Mouse (Mus musculus) hindbrain, postnatal 0 days (tissue): ENCODE measurements around the gene Magt1. TPM values are rescaled to one million over a fixed set of nuclear protein-coding genes. Genes with fewer than 3 reads are reported as not detected.

Experiments used
- ATAC-seq: fragments of 200-750 bp; cut with Nextera tagmentation; 2 replicates; pipeline ENCODE4 v1.8.0; 2017; ENCODE audit warnings: mild to moderate bottlenecking, moderate TSS enrichment, moderate library complexity
- DNase-seq: peaks from one replicate; pipeline ENCODE4 v3.0.0-alpha.2; 2015; ENCODE audit warnings: low spot score
- H3K27ac ChIP-seq: fragments of 300-500 bp; sonication (generic); 2 replicates; pipeline ENCODE4 v1.5.1; 2014; ENCODE audit warnings: mild to moderate bottlenecking
- H3K27me3 ChIP-seq: fragments of 300-500 bp; sonication (generic); 2 replicates; pipeline ENCODE4 v1.6.1; 2014; ENCODE audit warnings: low read length, mixed read lengths; ENCODE audit not compliant: insufficient read depth
- H3K36me3 ChIP-seq: fragments of 300-500 bp; sonication (generic); 2 replicates; pipeline ENCODE4 v1.6.1; 2014; ENCODE audit warnings: low read length, mixed read lengths; ENCODE audit not compliant: insufficient read depth
- H3K4me1 ChIP-seq: fragments of 300-500 bp; sonication (generic); 2 replicates; pipeline ENCODE4 v1.6.1; 2014; ENCODE audit warnings: antibody characterized with exemption, low read length, mixed read lengths; ENCODE audit not compliant: insufficient read depth
- H3K4me2 ChIP-seq: fragments of 300-500 bp; sonication (generic); 2 replicates; pipeline ENCODE4 v1.6.1; 2014; ENCODE audit warnings: low read depth, mild to moderate bottlenecking, low read length, moderate library complexity, mixed read lengths
- H3K4me3 ChIP-seq: fragments of 300-500 bp; sonication (generic); 2 replicates; pipeline ENCODE4 v1.5.1; 2014; ENCODE audit warnings: low read length
- H3K9ac ChIP-seq: fragments of 300-500 bp; sonication (generic); replicated peaks from 2 replicates; pipeline ENCODE4 v1.6.1; 2014; ENCODE audit warnings: mild to moderate bottlenecking, low read length, moderate library complexity, mixed read lengths
- H3K9me3 ChIP-seq: fragments of 300-500 bp; sonication (generic); 2 replicates; pipeline ENCODE4 v1.6.1; 2016; ENCODE audit warnings: low read length, mixed read lengths
- CTCF ChIP-seq: IDR thresholded peaks from 2 replicates; pipeline ENCODE4 v1.5.1; 2016; ENCODE audit warnings: antibody characterized with exemption, control low read depth, low read depth
- WGBS: fragments of 180-500 bp; shearing (Covaris S2); extraction: QIAGEN DNeasy Blood & Tissue Kit; methylation state at CpG from one replicate; pipeline ENCODE4 v1.1.7; 2014; 5-methylcytosine and 5-hydroxymethylcytosine counted together
- polyA plus RNA-seq: library from polyadenylated mRNA; unstranded; fragments of >200 nt; fragmentation: Nextera tagmentation; extraction: Ambion mirVana; gene quantifications from 2 replicates; pipeline ENCODE4 v1.2.1, GENCODE M21; 2015
- total RNA-seq: library from RNA; depleted of rRNA; stranded (reverse); fragments of >200 nt; gene quantifications from 2 replicates; pipeline ENCODE4 v1.2.3, GENCODE M21; 2014

The Magt1 gene
- total and polyA plus RNA-seq, 2 experiments from 2014 or later, result 14.5 to 18.2 TPM

GRCm38 (mm10) chrX:105953999-105954398 lies 57.7 kb downstream of the Magt1 start:
- no peak overlapping the region for H3K27ac ChIP-seq
- no peaks in the 10 kb centered on the region for H3K4me1 ChIP-seq
- ATAC-seq (no peak), DNase-seq (no peak)
- no peak overlapping the region for H3K4me2 ChIP-seq
- H3K36me3 ChIP-seq, result no peaks in the 10 kb centered on the region
- H3K4me3 ChIP-seq, result no peak overlapping the region
- WGBS, result 95% methylated on average over 2 of the region's 2 CpGs
- no peak overlapping the region for H3K9ac ChIP-seq
- no peaks in the 10 kb centered on the region for H3K9me3 ChIP-seq
- no peaks in the 10 kb centered on the region for H3K27me3 ChIP-seq
- TF ChIP-seq CTCF, result no peak

- DNase-seq, result no peak
- Histone ChIP-seq H3K27me3 (no peaks in the 10 kb centered on the region), H3K4me2 (no peak overlapping the region), H3K4me3 (no peak overlapping the region), H3K4me1 (no peaks in the 10 kb centered on the region), H3K36me3 (no peaks in the 10 kb centered on the region), H3K9ac (no peak overlapping the region), H3K9me3 (no peaks in the 10 kb centered on the region), H3K27ac (no peak overlapping the region)
- ATAC-seq, result no peak
- 48% methylated on average over 1 of the region's 1 CpGs for WGBS
- TF ChIP-seq CTCF, result no peak
These were observed 65.3 kb downstream of the Magt1 start for GRCm38 (mm10) chrX:105946357-105946756.

- H3K9me3 ChIP-seq, result no peaks in the 10 kb centered on the region
- no peaks in the 10 kb centered on the region for H3K36me3 ChIP-seq
- no peak overlapping the region for H3K27ac ChIP-seq
- H3K4me2 ChIP-seq, result no peak overlapping the region
- ATAC-seq (no peak), DNase-seq (no peak)
- H3K9ac ChIP-seq, result no peak overlapping the region
- no peaks in the 10 kb centered on the region for H3K4me1 ChIP-seq
- TF ChIP-seq CTCF, result no peak
- no peak overlapping the region for H3K4me3 ChIP-seq
- H3K27me3 ChIP-seq, result no peaks in the 10 kb centered on the region
- 95% methylated on average over 7 of the region's 7 CpGs for WGBS
These were observed 72.5 kb downstream of the Magt1 start for GRCm38 (mm10) chrX:105939245-105939644.

GRCm38 (mm10) chrX:105937736-105938135 lies 74.0 kb downstream of the Magt1 start:
- Histone ChIP-seq H3K4me2 (no peak overlapping the region), H3K27me3 (no peaks in the 10 kb centered on the region), H3K4me3 (no peak overlapping the region), H3K9me3 (no peaks in the 10 kb centered on the region), H3K4me1 (no peaks in the 10 kb centered on the region), H3K27ac (no peak overlapping the region), H3K36me3 (no peaks in the 10 kb centered on the region), H3K9ac (no peak overlapping the region)
- WGBS, result 79% methylated on average over 2 of the region's 2 CpGs
- no peak for TF ChIP-seq CTCF
- ATAC-seq (no peak), DNase-seq (no peak)

GRCm38 (mm10) chrX:105934341-105934740 lies 77.4 kb downstream of the Magt1 start:
- Histone ChIP-seq H3K4me1 (no peaks in the 10 kb centered on the region), H3K9me3 (no peaks in the 10 kb centered on the region), H3K36me3 (no peaks in the 10 kb centered on the region), H3K9ac (no peak overlapping the region), H3K4me3 (no peak overlapping the region), H3K4me2 (no peak overlapping the region), H3K27me3 (no peaks in the 10 kb centered on the region), H3K27ac (no peak overlapping the region)
- DNase-seq, result no peak
- WGBS, result 70% methylated on average over 5 of the region's 5 CpGs
- TF ChIP-seq CTCF, result no peak
- ATAC-seq, result no peak

GRCm38 (mm10) chrX:105929478-105930038 lies 82.1 kb downstream of the Magt1 start:
- no peak overlapping the region; the same call in 1 of the 2 replicates for H3K9ac ChIP-seq
- no peaks in the 10 kb centered on the region for H3K4me1 ChIP-seq
- no peaks in the 10 kb centered on the region for H3K9me3 ChIP-seq
- ATAC-seq, result peak; percentile 16
- peak overlapping the region; percentile 63 for H3K4me3 ChIP-seq
- DNase-seq, result peak; percentile 2
- no peaks in the 10 kb centered on the region for H3K36me3 ChIP-seq
- H3K4me2 ChIP-seq, result peak overlapping the region; percentile 42
- peak overlapping the region; percentile 96 for H3K27ac ChIP-seq
- H3K27me3 ChIP-seq, result no peaks in the 10 kb centered on the region
- WGBS, result 41% methylated on average over 8 of the region's 8 CpGs
- TF ChIP-seq CTCF, result no peak

- H3K9me3 ChIP-seq, result no peaks in the 10 kb centered on the region
- DNase-seq (peak; percentile 88), ATAC-seq (peak; percentile 95)
- peak within 1 kb of the TSS; percentile 92 for H3K9ac ChIP-seq
- 33% methylated on average over 28 of the region's 42 CpGs for WGBS
- peak within 1 kb of the TSS; percentile 56 for H3K4me2 ChIP-seq
- no peaks in the 10 kb centered on the region for H3K36me3 ChIP-seq
- TF ChIP-seq CTCF, result no peak
- peak within 1 kb of the TSS; percentile 63 for H3K4me3 ChIP-seq
- no peaks in the 10 kb centered on the region for H3K4me1 ChIP-seq
- no peaks in the 10 kb centered on the region for H3K27me3 ChIP-seq
- H3K27ac ChIP-seq, result peak within 1 kb of the TSS; percentile 96
These were observed 82.7 kb downstream of the Magt1 start, which contains the start of gene Atrx for GRCm38 (mm10) chrX:105928861-105929477. TSS of gene Atrx (minus strand) at chrX:105929403.
